Mouse (Mus musculus) right cerebral cortex, postnatal 25 days (tissue): Measurements from ENCODE around the gene Krt1.

Source experiments
- DNase-seq: peaks from one replicate; pipeline ENCODE4 v3.0.0; 2022

The Krt1 gene

DNA sequence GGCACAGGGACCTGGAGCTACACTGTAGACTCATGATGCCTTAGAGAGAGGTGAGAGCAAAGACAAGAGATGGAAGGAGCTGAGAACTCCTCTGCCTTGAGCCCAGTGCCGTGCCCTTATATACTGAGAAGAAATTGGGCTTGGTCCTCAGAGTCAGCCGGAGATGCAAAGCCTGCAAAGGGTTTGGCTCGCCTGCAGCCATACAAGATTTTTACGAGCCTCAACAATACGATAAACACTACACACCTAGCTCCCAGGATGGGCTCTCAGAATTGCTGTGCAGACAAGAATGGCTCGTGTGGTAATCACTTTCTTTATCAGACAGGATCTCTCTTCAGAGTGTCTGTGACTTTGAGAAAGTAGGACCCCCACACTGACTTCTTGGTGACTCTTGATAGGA is at the start of gene Krt1:
Gene Krt1, minus strand, starts transcription at position 101 of the 400 bp plus-strand sequence.
- no peak for DNase-seq

- DNase-seq, result no peak
These were observed 44.6 kb upstream of the Krt1 start for GRCm38 (mm10) chr15:101895216-101895615.

DNA sequence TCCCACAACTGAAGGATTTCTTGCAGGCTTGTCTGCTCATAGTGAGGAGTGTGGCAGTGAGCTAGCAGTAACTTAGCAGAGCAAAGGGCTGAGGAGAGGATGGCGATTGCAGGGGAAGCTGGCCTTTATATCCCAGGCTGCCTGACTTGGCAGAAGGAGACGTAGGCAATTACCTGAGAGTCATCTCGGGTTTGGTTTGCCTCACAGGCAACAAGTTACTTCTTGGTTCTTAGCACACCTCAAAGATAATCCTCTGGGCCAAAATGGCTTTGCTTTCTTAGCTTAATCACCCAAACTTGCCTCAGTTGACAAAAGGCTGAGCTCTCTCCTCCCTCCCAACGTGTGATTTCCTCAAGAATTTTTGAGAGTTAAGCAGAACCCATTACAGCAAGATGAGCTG is 42.2 kb upstream of the Krt1 start, which contains the start of gene Krt76:
Gene Krt76, minus strand, starts transcription at position 101 of the 400 bp plus-strand sequence.
- no peak for DNase-seq

DNA sequence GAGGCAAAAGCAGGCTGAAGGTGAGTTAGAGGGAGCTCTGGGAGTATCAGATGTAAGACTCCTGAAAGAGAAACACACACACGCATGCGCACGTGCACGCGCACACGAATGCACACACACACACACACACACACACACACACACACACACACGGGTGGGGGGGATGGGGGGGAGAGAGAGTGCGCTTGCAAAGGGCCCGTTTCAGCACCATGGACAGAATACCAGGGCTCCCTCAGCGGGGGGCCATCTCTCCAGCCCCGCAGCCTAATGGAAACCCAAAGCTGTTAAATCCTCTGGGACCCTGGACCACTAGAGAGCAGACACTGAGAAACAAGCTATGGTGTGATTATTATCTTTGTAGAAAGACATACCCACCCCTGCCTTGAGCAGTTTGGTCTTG is 29.2 kb upstream of the Krt1 start:
- DNase-seq, result no peak

GRCm38 (mm10) chr15:101878041-101878440 is 27.4 kb upstream of the Krt1 start:
- DNase-seq, result no peak

GRCm38 (mm10) chr15:101874383-101874782 is 23.8 kb upstream of the Krt1 start:
- DNase-seq, result no peak

- DNase-seq, result no peak
These were observed 22.6 kb upstream of the Krt1 start for GRCm38 (mm10) chr15:101873231-101873630.

DNA sequence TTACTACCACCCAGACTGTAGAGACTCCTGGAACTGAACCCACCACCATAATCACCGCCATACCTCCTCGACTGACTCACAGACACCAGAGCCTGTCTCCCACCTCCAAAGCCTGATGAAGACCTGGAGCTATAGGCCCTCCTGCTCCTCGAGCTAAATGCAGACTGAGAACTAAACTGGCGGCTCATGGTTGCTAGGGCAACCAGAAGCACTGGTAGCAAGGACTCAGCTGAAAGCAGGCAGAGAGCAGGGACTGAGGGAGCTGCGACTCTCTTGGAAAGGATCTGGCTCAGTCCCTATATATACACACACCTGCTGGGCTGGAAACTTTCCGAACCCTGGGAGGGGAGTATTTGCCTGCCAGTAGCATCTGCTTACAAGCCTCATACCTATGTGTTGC is 18.8 kb upstream of the Krt1 start, which contains the start of gene Krt77:
Gene Krt77, minus strand, starts transcription at position 275 of the 400 bp plus-strand sequence.
- peak; percentile 79 for DNase-seq

DNA sequence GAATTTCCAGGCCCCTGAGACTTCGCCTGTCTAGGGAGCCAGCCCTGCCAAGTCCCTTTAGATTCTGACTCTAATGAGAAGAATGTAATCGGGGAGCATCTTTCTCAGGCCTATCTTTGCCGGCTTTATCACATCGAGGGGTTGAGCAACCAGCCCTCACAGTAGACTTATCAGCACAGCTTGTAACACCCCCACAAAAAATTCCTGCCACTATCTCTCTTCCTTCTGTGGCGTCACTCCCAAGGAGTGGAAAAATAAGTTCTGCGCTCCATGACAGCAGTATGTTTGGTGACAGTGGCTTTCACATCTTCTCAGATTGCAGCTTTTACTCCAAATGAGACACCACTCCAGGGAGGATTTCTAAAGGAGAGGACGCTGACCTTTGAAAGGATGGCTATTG is 16.2 kb upstream of the Krt1 start:
- DNase-seq, result no peak

GRCm38 (mm10) chr15:101860421-101861130 is 10.0 kb upstream of the Krt1 start:
- DNase-seq, result no peak

DNA sequence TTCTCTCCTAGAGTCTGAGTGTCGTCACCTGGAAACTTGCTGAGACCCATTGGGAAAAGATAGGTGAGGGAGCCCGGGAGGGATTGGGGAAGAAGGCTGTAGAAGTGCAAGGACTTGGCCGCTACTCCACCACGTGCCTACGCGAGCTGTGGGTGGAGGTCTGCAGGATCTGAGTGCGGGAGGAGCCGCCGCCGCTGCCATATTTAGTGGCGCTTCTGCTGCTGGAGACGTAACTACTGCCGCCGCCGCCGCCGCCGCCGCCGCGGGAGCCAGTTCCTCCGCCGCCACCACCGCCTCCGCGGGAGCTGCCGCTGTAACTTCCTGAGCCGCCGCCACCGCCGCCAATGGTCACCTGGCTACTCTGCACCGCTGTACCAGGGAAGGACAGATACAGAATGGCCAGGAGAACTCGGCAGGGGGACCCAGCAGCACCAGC is 9.2 kb upstream of the Krt1 start:
- peak; percentile 75 for DNase-seq

GRCm38 (mm10) chr15:101858673-101859425 is 8.3 kb upstream of the Krt1 start:
- no peak for DNase-seq

- DNase-seq, result no peak
These were observed 6.1 kb upstream of the Krt1 start for GRCm38 (mm10) chr15:101856696-101857095.

- DNase-seq, result no peak
These were observed 5.1 kb upstream of the Krt1 start for GRCm38 (mm10) chr15:101855732-101856131.

GRCm38 (mm10) chr15:101854294-101854693 is 3.7 kb upstream of the Krt1 start:
- no peak for DNase-seq

DNA sequence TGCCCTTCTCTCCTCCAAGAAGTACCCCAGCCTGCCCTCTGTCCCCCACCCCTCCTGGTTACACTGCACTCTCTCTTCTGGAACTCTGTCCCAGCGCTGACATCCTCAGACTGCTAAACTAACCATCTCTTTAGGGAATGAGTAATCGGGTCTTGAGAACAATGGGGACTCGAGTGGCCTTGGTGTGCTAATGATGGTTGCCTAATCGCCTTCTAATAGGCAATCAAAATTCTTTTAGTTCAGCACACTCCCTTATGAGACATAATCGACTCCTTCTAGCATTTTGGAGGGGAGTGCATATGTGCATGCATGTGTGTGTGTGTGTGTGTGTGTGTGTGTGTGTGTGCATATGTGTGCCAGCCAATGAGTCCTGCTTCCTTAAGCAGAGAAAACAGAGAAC is 2.0 kb upstream of the Krt1 start:
- DNase-seq, result no peak

- DNase-seq, result peak; percentile 67
These were observed 4.6 kb downstream of the Krt1 start for GRCm38 (mm10) chr15:101845971-101846403.

DNA sequence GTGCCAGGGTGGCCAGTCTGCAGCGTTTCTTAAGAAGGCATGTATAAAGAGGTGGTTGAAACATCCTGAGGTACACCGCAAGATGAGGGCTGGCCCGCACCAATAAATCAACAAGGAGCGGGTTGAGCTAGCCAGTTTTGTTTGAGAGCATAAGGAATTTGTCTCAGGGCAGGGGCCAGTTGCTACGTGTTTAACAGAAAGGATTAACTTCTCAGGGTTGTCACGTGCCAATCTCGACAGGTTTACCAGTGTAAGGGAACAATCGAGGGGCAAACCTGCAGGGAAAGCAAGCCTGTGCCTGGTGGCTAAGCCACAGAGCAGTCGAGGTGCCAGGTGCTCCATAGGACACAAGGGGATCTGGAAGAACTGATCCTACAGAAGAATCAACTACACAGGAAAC is 7.4 kb downstream of the Krt1 start:
- DNase-seq, result no peak

GRCm38 (mm10) chr15:101834784-101835328 is 15.7 kb downstream of the Krt1 start:
- no peak for DNase-seq

DNA sequence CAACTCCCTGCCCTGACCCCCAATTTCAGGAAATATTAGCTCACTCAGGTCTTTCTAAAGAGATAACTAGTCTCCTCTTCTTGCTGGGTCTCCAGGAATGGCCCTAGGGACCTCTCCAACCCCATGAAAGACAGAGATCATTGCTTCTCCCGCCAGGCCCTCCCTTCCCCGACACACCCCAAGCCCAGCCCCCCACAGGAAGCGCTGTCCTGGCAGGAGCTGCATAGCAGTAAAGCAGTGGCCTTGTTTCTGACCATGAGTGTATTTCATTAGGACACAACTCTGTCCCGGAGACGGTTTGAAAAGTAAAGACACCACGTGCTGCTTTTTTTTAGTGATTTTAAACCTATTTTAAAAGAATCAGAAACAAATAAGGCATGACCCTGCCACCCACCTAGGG is 17.5 kb downstream of the Krt1 start:
- DNase-seq, result no peak

GRCm38 (mm10) chr15:101829441-101829840 is 21.2 kb downstream of the Krt1 start:
- no peak for DNase-seq

DNA sequence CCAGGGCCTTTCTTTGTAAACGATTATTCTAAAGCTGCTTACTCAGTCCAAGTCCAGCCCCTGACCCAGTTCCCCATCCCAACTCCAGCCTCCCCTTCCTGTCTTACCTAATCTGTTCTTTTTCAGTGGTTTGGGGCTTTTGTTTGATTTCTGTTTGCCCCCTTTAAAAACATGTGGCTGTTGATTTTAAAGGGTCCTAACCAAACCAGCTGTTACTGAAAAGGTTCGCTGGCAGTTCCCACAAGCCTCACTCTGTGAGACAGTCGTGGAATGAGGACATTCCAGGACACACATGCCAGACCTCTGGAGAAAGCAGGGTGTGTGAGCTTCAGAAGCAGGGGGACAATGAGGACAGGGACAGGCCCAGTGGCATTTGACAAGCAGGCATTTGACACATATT is 28.8 kb downstream of the Krt1 start:
- no peak for DNase-seq

GRCm38 (mm10) chr15:101817875-101818274 is 32.7 kb downstream of the Krt1 start, which contains the start of gene Krt2:
TSS of gene Krt2 (minus strand) at chr15:101818169.
- no peak for DNase-seq
